Mouse (Mus musculus) hindbrain, postnatal 0 days (tissue): ENCODE measurements around the gene Gm13283. TPM values are rescaled to one million over a fixed set of nuclear protein-coding genes. Genes with fewer than 3 reads are reported as not detected.

ENCODE experiments used
- polyA plus RNA-seq: library from polyadenylated mRNA; unstranded; fragments of >200 nt; fragmentation: Nextera tagmentation; extraction: Ambion mirVana; gene quantifications from 2 replicates; pipeline ENCODE4 v1.2.1, GENCODE M21; 2015
- total RNA-seq: library from RNA; depleted of rRNA; stranded (reverse); fragments of >200 nt; gene quantifications from 2 replicates; pipeline ENCODE4 v1.2.3, GENCODE M21; 2014; rRNA removed

Gm13283 gene
- total and polyA plus RNA-seq, 2 experiments from 2014 or later, result not detected

Other genes with a start within 250 kb of the Gm13283 start
Only the 30 nearest of the 32 such genes appear.
- gene Ifna14, start 188.3 kb upstream of the Gm13283 start, total RNA-seq, result not detected in 2 replicates
- not detected in 2 replicates for gene Ifna14, start 188.3 kb upstream of the Gm13283 start, polyA plus RNA-seq
- not detected in 2 replicates for gene Ifna9, start 167.7 kb upstream of the Gm13283 start, total RNA-seq
- not detected in 2 replicates for gene Ifna9, start 167.7 kb upstream of the Gm13283 start, polyA plus RNA-seq
- not detected in 2 replicates for gene Ifna12, start 156.7 kb upstream of the Gm13283 start, total RNA-seq
- not detected in 2 replicates for gene Ifna12, start 156.7 kb upstream of the Gm13283 start, polyA plus RNA-seq
- not detected in 2 replicates for gene C87499, start 125.7 kb upstream of the Gm13283 start, total RNA-seq
- gene C87499, start 125.7 kb upstream of the Gm13283 start, polyA plus RNA-seq, result not detected in 2 replicates
- not detected in 2 replicates for gene Ifna13, start 115.7 kb upstream of the Gm13283 start, total RNA-seq
- gene Ifna13, start 115.7 kb upstream of the Gm13283 start, polyA plus RNA-seq, result not detected in 2 replicates
- not detected in 2 replicates for gene Ifna16, start 83.2 kb upstream of the Gm13283 start, total RNA-seq
- gene Ifna16, start 83.2 kb upstream of the Gm13283 start, polyA plus RNA-seq, result not detected in 2 replicates
- gene Ifna2, start 76.2 kb upstream of the Gm13283 start, total RNA-seq, result not detected in 2 replicates
- not detected in 2 replicates for gene Ifna2, start 76.2 kb upstream of the Gm13283 start, polyA plus RNA-seq
- not detected in 2 replicates for gene Ifnab, start 68.8 kb upstream of the Gm13283 start, total RNA-seq
- gene Ifnab, start 68.8 kb upstream of the Gm13283 start, polyA plus RNA-seq, result not detected in 2 replicates
- 0.18 and 2.2 TPM in 2 replicates for gene Gm26566, start 38.3 kb upstream of the Gm13283 start, total RNA-seq
- 1.4 and 1.5 TPM in 2 replicates for gene Gm26566, start 38.3 kb upstream of the Gm13283 start, polyA plus RNA-seq
- 140 TPM in 2 replicates for gene Klhl9, start 37.7 kb upstream of the Gm13283 start, total RNA-seq
- 73.1 and 78.8 TPM in 2 replicates for gene Klhl9, start 37.7 kb upstream of the Gm13283 start, polyA plus RNA-seq
- gene Gm13271, start 5.3 kb upstream of the Gm13283 start, total RNA-seq, result not detected in 2 replicates
- gene Gm13271, start 5.3 kb upstream of the Gm13283 start, polyA plus RNA-seq, result not detected in 2 replicates
- not detected in 2 replicates for gene Gm13290, start 13.7 kb downstream of the Gm13283 start, total RNA-seq
- gene Gm13290, start 13.7 kb downstream of the Gm13283 start, polyA plus RNA-seq, result not detected in 2 replicates
- not detected in 2 replicates for gene Gm13289, start 16.8 kb downstream of the Gm13283 start, total RNA-seq
- gene Gm13289, start 16.8 kb downstream of the Gm13283 start, polyA plus RNA-seq, result not detected in 2 replicates
- not detected in 2 replicates for gene Gm13272, start 19.7 kb downstream of the Gm13283 start, total RNA-seq
- gene Gm13272, start 19.7 kb downstream of the Gm13283 start, polyA plus RNA-seq, result not detected in 2 replicates
- not detected in 2 replicates for gene Ifnz, start 22.0 kb downstream of the Gm13283 start, total RNA-seq
- gene Ifnz, start 22.0 kb downstream of the Gm13283 start, polyA plus RNA-seq, result not detected in 2 replicates
- not detected in 2 replicates for gene Gm13276, start 25.6 kb downstream of the Gm13283 start, total RNA-seq
- gene Gm13276, start 25.6 kb downstream of the Gm13283 start, polyA plus RNA-seq, result not detected in 2 replicates
- gene Gm13277, start 28.5 kb downstream of the Gm13283 start, total RNA-seq, result not detected in 2 replicates
- not detected in 2 replicates for gene Gm13277, start 28.5 kb downstream of the Gm13283 start, polyA plus RNA-seq
- gene Gm13278, start 31.4 kb downstream of the Gm13283 start, total RNA-seq, result not detected in 2 replicates
- gene Gm13278, start 31.4 kb downstream of the Gm13283 start, polyA plus RNA-seq, result not detected in 2 replicates
- gene Gm13275, start 34.4 kb downstream of the Gm13283 start, total RNA-seq, result not detected in 2 replicates
- not detected in 2 replicates for gene Gm13275, start 34.4 kb downstream of the Gm13283 start, polyA plus RNA-seq
- not detected in 2 replicates for gene Gm13279, start 37.3 kb downstream of the Gm13283 start, total RNA-seq
- gene Gm13279, start 37.3 kb downstream of the Gm13283 start, polyA plus RNA-seq, result not detected in 2 replicates
- gene Gm13285, start 39.5 kb downstream of the Gm13283 start, total RNA-seq, result not detected in 2 replicates
- 0.14 TPM in 1 of 2 replicates, not detected in the other for gene Gm13285, start 39.5 kb downstream of the Gm13283 start, polyA plus RNA-seq
- gene Gm13287, start 43.1 kb downstream of the Gm13283 start, total RNA-seq, result not detected in 2 replicates
- gene Gm13287, start 43.1 kb downstream of the Gm13283 start, polyA plus RNA-seq, result not detected in 2 replicates
- not detected in 2 replicates for gene Gm13288, start 45.4 kb downstream of the Gm13283 start, total RNA-seq
- not detected in 2 replicates for gene Gm13288, start 45.4 kb downstream of the Gm13283 start, polyA plus RNA-seq
- gene Ifna7, start 56.1 kb downstream of the Gm13283 start, total RNA-seq, result not detected in 2 replicates
- not detected in 2 replicates for gene Ifna7, start 56.1 kb downstream of the Gm13283 start, polyA plus RNA-seq
- gene Ifna11, start 59.8 kb downstream of the Gm13283 start, total RNA-seq, result not detected in 2 replicates
- not detected in 2 replicates for gene Ifna11, start 59.8 kb downstream of the Gm13283 start, polyA plus RNA-seq
- not detected in 2 replicates for gene Ifna6, start 67.3 kb downstream of the Gm13283 start, total RNA-seq
- gene Ifna6, start 67.3 kb downstream of the Gm13283 start, polyA plus RNA-seq, result not detected in 2 replicates
- gene Ifna5, start 75.4 kb downstream of the Gm13283 start, total RNA-seq, result not detected in 2 replicates
- not detected in 2 replicates for gene Ifna5, start 75.4 kb downstream of the Gm13283 start, polyA plus RNA-seq
- gene Ifna4, start 81.7 kb downstream of the Gm13283 start, total RNA-seq, result not detected in 2 replicates
- not detected in 2 replicates for gene Ifna4, start 81.7 kb downstream of the Gm13283 start, polyA plus RNA-seq
- not detected in 2 replicates for gene Ifna1, start 90.0 kb downstream of the Gm13283 start, total RNA-seq
- gene Ifna1, start 90.0 kb downstream of the Gm13283 start, polyA plus RNA-seq, result not detected in 2 replicates
- gene Ifne, start 120.1 kb downstream of the Gm13283 start, total RNA-seq, result not detected in 2 replicates
- gene Ifne, start 120.1 kb downstream of the Gm13283 start, polyA plus RNA-seq, result not detected in 2 replicates